Mouse (Mus musculus) heart, postnatal 4 days (tissue): ENCODE results near the gene Hdhd5. TPM values are rescaled to one million over a fixed set of nuclear protein-coding genes. Genes with fewer than 3 reads are reported as not detected.

Experiments
- DNase-seq: peaks from one replicate; pipeline ENCODE4 v3.0.0; 2021
- total RNA-seq, 2 experiments: library from RNA; stranded (reverse); gene quantifications; 2 replicates each; pipeline ENCODE4 v1.2.3; 2021

Gene Hdhd5
- 10 to 100 TPM; 15.2 to 17.6 TPM for total RNA-seq

GRCm38 (mm10) chr6:120531020-120531965 lies at the start of gene Hdhd5:
Gene Hdhd5, minus strand, starts transcription at chr6:120531319.
- peak; percentile 95 for DNase-seq

- DNase-seq = no peak
Measured at GRCm38 (mm10) chr6:120580713-120581015, 49.5 kb upstream of the Hdhd5 start.

DNA sequence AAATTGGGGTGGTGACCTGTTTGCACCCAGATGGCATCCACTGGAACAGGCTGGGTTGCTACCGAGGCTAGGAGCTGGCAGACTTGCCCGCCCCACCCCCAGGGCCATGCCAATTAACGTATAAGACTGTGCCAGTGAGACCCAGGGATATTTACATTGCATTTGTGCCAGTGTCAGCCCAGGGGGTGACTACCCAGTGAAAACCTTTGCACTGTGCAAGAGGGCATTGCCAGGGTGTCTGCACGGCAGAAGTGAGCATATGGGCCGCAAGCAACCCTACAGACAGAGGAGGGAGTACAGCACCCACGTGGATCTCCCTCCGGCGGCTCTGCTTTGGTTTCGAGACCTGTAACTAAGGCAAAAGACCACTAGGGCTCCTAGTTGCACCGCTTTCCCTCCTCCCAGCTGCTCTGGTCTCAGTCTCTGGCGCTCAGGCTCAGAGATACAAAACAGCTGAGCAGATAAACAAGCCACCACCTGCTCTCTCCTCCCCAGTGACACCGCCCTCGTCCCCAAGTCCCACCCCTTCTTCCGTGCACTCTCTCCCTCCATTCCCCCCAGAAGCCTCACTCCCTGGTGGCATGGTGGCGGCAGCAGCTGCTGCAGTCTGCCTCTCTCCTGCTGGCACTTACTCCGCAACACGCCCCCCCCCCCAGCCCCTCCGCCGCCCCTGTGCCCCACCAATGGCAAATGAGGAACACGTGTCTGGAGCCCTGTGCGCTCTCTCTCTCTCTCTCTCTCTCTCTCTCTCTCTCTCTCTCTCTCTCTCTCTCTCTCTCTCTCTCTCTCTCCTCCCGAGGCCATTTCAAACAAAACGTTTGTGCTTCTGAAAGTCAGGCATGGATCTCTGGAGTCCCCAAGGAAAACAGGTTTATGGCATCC lies 49.0 kb upstream of the Hdhd5 start:
- DNase-seq = peak; percentile 54

DNA sequence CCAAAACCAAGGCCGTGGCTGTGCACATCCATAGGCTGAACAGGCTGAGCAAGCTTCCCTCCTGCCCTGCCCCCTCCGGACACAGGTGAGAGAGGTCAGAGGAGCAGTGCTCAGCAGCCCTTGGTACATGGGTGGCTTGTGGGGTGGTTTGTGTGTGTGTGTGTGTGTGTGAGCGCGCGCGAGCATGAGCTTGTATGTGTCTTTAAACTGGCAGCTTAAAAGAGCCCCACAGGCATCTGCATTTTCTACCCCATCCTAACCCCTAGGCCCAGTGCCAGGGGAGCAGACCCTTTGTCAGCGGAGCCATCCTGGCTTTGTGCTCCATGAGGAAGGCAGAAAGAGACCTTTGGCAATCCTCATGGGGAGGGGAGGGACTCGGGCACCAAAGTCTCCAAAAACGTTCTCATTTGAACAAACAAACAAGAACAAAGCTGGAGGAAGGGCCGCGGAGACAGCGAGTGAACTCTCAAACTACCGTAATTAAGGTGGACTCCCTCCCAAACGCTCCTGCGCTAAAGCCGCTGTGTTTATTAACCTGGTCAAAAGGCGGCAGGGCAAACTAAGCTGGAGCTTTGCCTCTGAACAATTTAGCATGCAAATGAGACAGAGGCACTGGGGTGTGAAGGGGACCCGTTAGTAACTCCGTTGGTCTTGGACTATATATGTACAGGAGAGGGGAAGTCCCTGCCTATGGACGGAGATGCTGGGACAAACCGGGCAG lies 48.2 kb upstream of the Hdhd5 start:
- peak; percentile 14 for DNase-seq

DNA sequence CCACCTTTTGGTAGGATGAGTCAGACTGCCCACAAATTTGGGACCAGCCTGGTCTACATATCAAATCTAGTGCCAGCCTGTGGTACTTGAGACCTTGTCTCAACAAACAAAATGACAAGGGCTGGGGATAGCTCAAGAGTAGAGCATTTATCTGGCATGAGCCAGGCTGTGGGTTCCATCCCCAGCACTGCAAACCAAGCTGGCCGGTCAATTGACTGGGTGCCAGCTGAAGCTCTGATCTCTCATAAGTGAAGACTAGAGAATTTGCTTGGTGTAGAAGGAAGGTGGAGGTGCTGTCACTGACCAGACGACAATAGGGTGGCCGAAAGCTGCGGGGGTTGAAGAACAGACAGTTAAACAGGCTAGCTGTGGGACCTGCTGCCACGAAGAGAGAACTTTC lies 47.4 kb upstream of the Hdhd5 start:
- no peak for DNase-seq

DNA sequence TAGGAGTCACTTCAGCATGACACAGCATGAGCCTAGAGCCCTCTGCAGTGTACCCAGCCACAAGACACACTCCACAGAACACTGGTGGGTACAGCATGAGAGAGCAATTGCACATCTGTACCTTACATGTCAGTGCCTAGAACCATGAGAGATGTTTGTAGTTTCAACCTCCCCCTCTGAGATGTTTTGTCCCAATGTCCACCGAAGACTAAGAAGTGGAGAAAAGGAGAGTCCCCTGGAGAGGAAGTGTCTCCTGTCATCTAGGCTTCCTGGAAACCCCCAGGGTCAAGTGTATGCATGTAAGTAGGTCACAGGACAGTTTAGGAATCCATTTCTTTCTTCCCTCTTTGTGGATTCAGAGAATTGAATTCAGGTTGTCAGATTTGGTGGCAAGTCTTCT lies 41.3 kb upstream of the Hdhd5 start:
- no peak for DNase-seq

DNA sequence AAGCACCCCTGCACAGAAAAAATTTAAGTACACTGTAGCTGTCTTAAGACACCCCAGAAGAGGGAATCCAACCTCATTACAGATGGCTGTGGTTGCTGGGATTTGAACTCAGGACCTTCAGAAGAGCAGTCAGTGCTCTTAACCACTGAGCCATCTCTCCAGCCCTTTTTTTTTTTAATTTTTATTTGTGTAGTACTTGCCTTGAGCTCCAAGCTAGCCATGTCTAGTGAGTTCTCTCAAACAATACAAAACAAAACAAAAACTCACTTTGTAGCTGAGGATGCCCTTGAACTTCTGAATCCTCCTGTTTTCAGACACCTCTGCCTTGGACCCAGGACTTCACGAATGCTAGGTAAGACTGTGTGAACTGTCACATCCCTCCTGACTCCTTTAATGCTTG lies 37.1 kb upstream of the Hdhd5 start:
- DNase-seq = no peak

DNA sequence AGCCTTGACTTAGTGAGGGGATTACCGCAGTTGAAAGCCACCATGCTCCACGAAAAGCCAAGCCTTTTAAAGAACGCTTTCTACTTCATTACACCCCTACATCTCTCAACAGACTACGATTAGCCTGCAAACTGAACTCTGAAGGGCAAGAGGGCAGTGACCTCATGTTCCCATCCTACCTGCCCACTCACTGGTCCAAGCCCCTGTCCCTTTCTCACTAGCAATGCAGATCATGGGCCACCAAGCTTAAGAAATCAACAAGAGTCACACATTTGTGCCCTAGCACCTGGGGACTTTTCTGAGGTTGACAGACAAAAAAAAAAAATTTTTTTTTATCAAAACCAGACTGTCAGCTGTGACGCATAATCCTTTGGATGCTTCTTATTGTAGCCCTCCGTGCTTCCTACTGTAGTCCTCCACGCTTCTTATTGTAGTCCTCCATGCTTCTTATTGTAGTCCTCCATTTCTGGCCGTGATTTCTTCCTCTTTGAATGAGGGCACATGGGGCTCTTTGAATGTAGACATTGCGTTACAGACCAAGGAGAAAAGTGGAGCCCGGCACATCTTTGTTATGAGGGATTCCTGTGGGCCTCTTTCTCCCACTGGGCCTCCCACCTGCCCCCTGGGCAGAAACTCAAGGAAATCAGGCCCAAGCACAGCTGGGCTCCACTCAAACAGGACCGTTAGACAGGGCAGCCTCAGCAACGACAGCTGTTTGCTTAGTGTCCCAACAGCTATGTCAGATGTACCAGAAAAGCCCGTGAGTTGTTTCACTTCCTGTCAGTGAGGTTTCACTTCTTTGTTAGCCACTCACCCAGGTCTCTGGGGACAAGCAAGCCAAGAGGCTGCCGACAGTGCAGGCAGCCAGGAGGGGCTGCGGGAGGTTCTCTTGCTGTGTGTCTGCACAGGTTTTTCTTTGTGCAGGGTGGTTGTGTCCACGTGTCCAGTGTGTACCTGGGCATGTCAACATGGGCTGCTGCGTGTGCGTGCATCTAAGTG lies 36.1 kb upstream of the Hdhd5 start:
- DNase-seq = peak; percentile 31

- DNase-seq = no peak
Measured at GRCm38 (mm10) chr6:120556641-120557040, 25.5 kb upstream of the Hdhd5 start.

GRCm38 (mm10) chr6:120555983-120556567 lies 25.0 kb upstream of the Hdhd5 start:
- no peak for DNase-seq

DNA sequence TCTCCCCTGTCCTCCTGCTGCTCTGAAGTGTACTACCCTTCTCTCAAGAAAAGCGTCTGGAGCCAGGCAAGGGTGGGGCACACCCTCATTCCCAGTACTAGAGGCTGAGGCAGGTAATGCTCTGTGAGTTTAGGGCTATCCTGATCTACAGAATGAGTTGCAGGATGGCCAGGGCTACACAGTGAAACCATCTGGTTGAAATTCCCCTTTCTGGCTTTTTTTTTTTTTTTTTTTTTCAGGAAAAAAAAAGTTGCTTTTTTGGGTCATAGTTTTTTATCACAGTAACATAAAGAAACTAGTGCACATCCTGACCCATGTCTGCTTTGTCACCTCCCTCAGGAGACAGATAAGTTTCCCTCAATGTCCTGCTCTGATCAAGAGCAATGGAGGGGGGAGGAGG lies 24.0 kb upstream of the Hdhd5 start:
- DNase-seq = no peak

- no peak for DNase-seq
Measured at GRCm38 (mm10) chr6:120550173-120550572, 19.1 kb upstream of the Hdhd5 start.

- DNase-seq = no peak
Measured at GRCm38 (mm10) chr6:120548581-120548980, 17.5 kb upstream of the Hdhd5 start.

DNA sequence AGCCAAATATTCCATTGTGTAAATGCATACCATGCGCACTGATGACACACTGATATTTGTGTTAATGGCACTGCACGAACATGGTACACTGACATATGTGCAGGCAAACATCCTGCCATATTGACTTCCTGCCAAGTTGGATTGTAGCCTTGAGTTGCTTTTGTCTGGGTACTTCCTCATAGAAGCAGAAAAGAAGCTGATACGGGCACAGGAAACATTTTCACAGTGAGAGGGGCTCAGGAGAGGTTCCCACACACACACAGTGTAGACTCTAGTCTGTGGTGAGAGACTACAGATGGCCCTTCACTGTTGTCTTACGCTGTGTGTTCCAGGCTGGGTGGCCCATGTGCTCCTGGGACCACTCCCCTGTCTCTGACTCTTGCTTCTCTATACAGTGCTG lies 15.9 kb upstream of the Hdhd5 start:
- DNase-seq = no peak

GRCm38 (mm10) chr6:120546292-120546691 lies 15.2 kb upstream of the Hdhd5 start:
- DNase-seq = no peak

GRCm38 (mm10) chr6:120542061-120542460 lies 10.9 kb upstream of the Hdhd5 start:
- no peak for DNase-seq

DNA sequence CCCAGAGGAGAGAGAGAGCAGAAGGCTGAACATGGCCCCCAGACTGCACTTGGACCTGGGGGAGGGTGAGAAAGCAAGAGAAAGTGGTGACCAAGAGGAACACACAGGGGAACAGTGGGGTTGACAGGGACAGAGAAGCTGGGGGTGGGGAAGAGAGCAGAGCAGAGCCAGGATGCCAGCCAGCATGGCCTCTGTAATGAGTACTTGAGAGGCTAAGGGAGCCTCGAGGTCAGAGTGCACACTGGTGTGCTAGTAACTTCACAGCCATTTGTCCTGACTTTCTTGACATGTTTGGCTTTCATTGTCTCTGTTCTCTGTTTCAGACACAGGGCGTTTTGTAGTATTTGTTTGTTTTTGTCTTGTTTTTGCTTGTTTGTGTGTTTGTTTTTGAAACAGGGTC lies 10.3 kb upstream of the Hdhd5 start:
- no peak for DNase-seq

DNA sequence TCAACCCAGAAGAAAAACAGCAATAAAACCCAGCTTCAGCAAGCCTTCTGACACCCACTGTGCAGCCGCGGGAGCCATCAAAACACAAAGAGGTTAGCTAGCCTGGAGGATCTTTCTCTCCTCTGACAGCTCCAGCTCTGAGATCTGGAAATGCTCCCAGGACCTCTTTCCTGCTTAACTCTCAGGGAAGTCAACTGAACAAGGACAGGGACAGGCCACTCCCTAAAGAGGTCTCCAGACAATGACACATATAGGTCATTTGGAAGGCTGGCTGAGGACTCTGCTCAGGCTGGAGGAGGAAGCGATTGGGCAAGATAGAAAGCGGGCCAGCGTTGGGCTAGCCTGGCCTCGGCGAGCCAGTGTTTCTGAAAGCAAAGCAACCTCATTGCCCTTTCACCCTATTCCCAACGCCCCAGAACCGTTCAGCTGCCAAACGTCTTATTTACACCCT lies 8.7 kb upstream of the Hdhd5 start:
- peak; percentile 60 for DNase-seq

DNA sequence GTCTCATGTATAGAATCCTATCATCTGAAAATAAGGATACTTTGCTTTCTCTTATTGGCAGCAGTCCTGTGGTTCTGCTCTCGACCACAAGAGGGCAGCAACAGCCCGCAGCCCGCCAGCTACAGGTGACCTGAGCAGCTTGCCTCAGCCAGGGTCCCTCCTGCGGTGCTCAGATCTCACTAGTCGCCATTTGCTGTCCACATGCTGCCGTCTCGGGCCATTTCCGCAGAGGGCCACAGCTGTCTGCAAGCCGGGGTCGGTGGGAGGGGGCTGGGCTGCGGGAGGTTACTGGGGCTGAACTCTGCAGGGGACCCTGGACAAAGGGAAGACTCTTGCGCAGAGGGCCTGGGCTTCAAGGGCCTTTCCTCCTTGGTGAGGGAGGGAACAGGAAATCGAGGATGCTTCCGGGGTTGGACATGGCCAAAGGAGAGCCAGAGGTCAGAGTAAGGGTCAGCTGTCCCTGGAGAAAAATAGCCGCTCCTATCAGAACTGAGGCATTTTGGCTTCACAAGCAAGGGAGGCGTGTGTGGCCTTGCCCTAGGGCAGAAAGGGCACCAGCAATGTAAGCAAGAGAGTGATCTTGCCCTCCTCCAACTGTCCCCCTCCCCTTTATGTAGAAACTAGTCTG lies 8.1 kb upstream of the Hdhd5 start:
- DNase-seq = peak; percentile 84

- no peak for DNase-seq
Measured at GRCm38 (mm10) chr6:120536337-120536736, 5.2 kb upstream of the Hdhd5 start.

GRCm38 (mm10) chr6:120532594-120532993 lies 1.5 kb upstream of the Hdhd5 start:
- DNase-seq = no peak
